Mouse (Mus musculus) heart, adult 2 months (tissue): ENCODE data around the gene 1700001P01Rik.

Experiments used
- CTCF ChIP-seq: fragments of 200-600 bp; IDR thresholded peaks from 2 replicates; pipeline ENCODE4 v1.8.1; 2022; ENCODE audit warnings: antibody characterized with exemption, mild to moderate bottlenecking, moderate library complexity
- EP300 ChIP-seq: fragments of 200-500 bp; IDR thresholded peaks from 2 replicates; pipeline ENCODE4 v1.6.1; 2011; ENCODE audit warnings: low read depth, low read length, control low read depth; ENCODE audit not compliant: insufficient read depth

DNA sequence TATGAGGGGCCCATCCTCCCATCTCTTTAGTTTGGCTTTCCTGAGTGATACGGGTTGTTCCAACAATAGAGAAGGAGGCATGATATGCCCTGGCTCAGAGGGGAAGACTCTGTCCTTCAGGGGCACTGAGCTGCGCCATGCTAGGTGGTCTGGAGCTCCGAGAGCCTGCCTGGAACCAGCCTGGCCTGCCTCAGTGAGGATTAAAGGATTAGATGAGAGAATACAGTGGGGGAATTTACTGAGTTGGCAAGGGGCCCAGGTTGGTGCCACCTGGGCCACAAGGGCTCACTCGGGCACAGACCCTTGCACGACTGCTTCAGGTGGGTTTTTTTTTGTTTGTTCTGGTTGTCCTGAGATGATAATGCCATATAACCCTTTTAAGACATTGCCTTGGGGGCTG is 40.5 kb upstream of the 1700001P01Rik start:
- TF ChIP-seq CTCF (no peak), EP300 (no peak)
